Mouse (Mus musculus) frontal cortex, postnatal 36 days (tissue): ENCODE measurements around the gene Lipe.
"Not testable (repeated sequence)": the region's sequence is repeated elsewhere in the genome, so short reads cannot be mapped to it uniquely, and the experiment has no call there.

Experiments used
- DNase-seq, 2 experiments: peaks; one replicate each; pipeline ENCODE4 v3.0.0; 2022; ENCODE audit warnings: low spot score in 2 of 2

The Lipe gene

GRCm38 (mm10) chr7:25398610-25399009 lies at the start of gene Lipe:
TSS of gene Lipe (minus strand) at chr7:25398710.
- no peak for DNase-seq

- no peak for DNase-seq
These were observed 42.3 kb upstream of the Lipe start for GRCm38 (mm10) chr7:25440816-25441153.

GRCm38 (mm10) chr7:25439978-25440815 lies 41.7 kb upstream of the Lipe start:
- no peak for DNase-seq

GRCm38 (mm10) chr7:25439124-25439822 lies 40.8 kb upstream of the Lipe start:
- no peak for DNase-seq

- no peak for DNase-seq
These were observed 38.2 kb upstream of the Lipe start for GRCm38 (mm10) chr7:25436704-25437103.

GRCm38 (mm10) chr7:25436226-25436625 lies 37.7 kb upstream of the Lipe start:
- no peak for DNase-seq

- no peak for DNase-seq
These were observed 37.0 kb upstream of the Lipe start for GRCm38 (mm10) chr7:25435546-25435851.

- DNase-seq: no peak
These were observed 36.4 kb upstream of the Lipe start for GRCm38 (mm10) chr7:25434654-25435545.

- DNase-seq: no peak
These were observed 35.5 kb upstream of the Lipe start for GRCm38 (mm10) chr7:25433781-25434560.

GRCm38 (mm10) chr7:25433007-25433541 lies 34.6 kb upstream of the Lipe start:
- DNase-seq: no peak

- no peak for DNase-seq
These were observed 33.9 kb upstream of the Lipe start for GRCm38 (mm10) chr7:25432381-25432780.

GRCm38 (mm10) chr7:25429886-25430784 lies 31.6 kb upstream of the Lipe start:
- no peak for DNase-seq

GRCm38 (mm10) chr7:25428321-25428720 lies 29.8 kb upstream of the Lipe start:
- no peak for DNase-seq

- DNase-seq: no peak
These were observed 28.6 kb upstream of the Lipe start for GRCm38 (mm10) chr7:25427144-25427543.

GRCm38 (mm10) chr7:25426380-25426779 lies 27.9 kb upstream of the Lipe start:
- not testable (repeated sequence) for DNase-seq

- DNase-seq: peak; percentile 84 to 89
These were observed 25.9 kb upstream of the Lipe start for GRCm38 (mm10) chr7:25424429-25424828.

GRCm38 (mm10) chr7:25422286-25422841 lies 23.9 kb upstream of the Lipe start:
- no peak for DNase-seq

- no peak for DNase-seq
These were observed 21.4 kb upstream of the Lipe start for GRCm38 (mm10) chr7:25419943-25420342.

- no peak for DNase-seq
These were observed 21.0 kb upstream of the Lipe start for GRCm38 (mm10) chr7:25419536-25419935.

- DNase-seq: no peak
These were observed 19.1 kb upstream of the Lipe start for GRCm38 (mm10) chr7:25417597-25417996.
